ENCODE assay signal across 15 mouse cellular contexts in genomic region chr13:19195456-19195855, GRCm38 (mm10).
"Had no signal": no experiment of that assay in that cellular context is flagged by ENCODE, and none has a peak within 500 bp of the region (broad histone marks: within the 10 kb centered on the region; RNA-seq: fewer than 3 reads in every experiment).

No protein-coding gene starts in this region.

- ATAC-seq: hindbrain, embryonic 16.5 days; inflammation-experienced regulatory T-cells, adult 6 months; intestine, embryonic 15.5 days; intestine, postnatal 0 days had no signal

- DNase-seq: gastrocnemius, postnatal 14 days; gastrocnemius, postnatal 36 days; heart, adult 18-20 months; heart, postnatal 4 days; kidney, adult 18-20 months; kidney, adult 8-10 months; kidney, postnatal 10 days; kidney, postnatal 25 days; layer of hippocampus, adult 9-11 months; layer of hippocampus, postnatal 36 days; left cerebral cortex, postnatal 4 days had no signal
